Mouse (Mus musculus) heart, adult 2 months (tissue): Measurements from ENCODE around the gene Rph3al. TPM values are rescaled to one million over a fixed set of nuclear protein-coding genes. Genes with fewer than 3 reads are reported as not detected.
A peak's percentile ranks its signal among the peaks of the same experiment; 100 is the strongest.

ENCODE experiments used
- DNase-seq, 2 experiments: peaks; one replicate each; pipeline ENCODE4 v3.0.0; 2021
- H3K27ac ChIP-seq: fragments of 200-600 bp; 2 replicates; pipeline ENCODE4 v1.8.1; 2022
- H3K27me3 ChIP-seq: fragments of 200-500 bp; 2 replicates; pipeline ENCODE4 v1.6.1; 2012; ENCODE audit warnings: mild to moderate bottlenecking, low read length, inconsistent platforms, mixed read lengths; ENCODE audit not compliant: control insufficient read depth, insufficient read depth
- H3K36me3 ChIP-seq: fragments of 200-500 bp; 2 replicates; pipeline ENCODE4 v1.6.1; 2012; ENCODE audit warnings: low read length, inconsistent platforms; ENCODE audit not compliant: control insufficient read depth, insufficient read depth
- H3K4me1 ChIP-seq: fragments of 200-500 bp; 2 replicates; pipeline ENCODE4 v1.6.1; 2011; ENCODE audit warnings: low read length; ENCODE audit not compliant: control insufficient read depth, insufficient read depth
- H3K4me3 ChIP-seq: fragments of 200-600 bp; 2 replicates; pipeline ENCODE4 v1.8.1; 2022
- H3K79me2 ChIP-seq: fragments of 200-500 bp; replicated peaks from 2 replicates; pipeline ENCODE4 v1.6.1; 2012; ENCODE audit warnings: mild to moderate bottlenecking, inconsistent platforms, low read length, moderate library complexity, mixed read lengths; ENCODE audit not compliant: control insufficient read depth, insufficient read depth
- H3K9ac ChIP-seq: fragments of 200-500 bp; 2 replicates; pipeline ENCODE4 v1.6.1; 2012; ENCODE audit warnings: low read depth, mild to moderate bottlenecking, control low read depth, inconsistent platforms, low read length, mixed read lengths
- CTCF ChIP-seq: fragments of 200-600 bp; IDR thresholded peaks from 2 replicates; pipeline ENCODE4 v1.8.1; 2022; ENCODE audit warnings: antibody characterized with exemption, mild to moderate bottlenecking, moderate library complexity
- EP300 ChIP-seq: fragments of 200-500 bp; IDR thresholded peaks from 2 replicates; pipeline ENCODE4 v1.6.1; 2011; ENCODE audit warnings: low read depth, low read length, control low read depth; ENCODE audit not compliant: insufficient read depth
- POLR2A ChIP-seq: fragments of 200-500 bp; IDR thresholded peaks from 2 replicates; pipeline ENCODE4 v1.6.1; 2011; ENCODE audit warnings: mild to moderate bottlenecking, low read depth, low read length, control low read depth; ENCODE audit not compliant: insufficient read depth
- WGBS: fragments of 180-500 bp; shearing (Covaris S2); methylation state at CpG from one replicate; pipeline ENCODE4 v1.1.7; 2018; 5-methylcytosine and 5-hydroxymethylcytosine counted together
- intact Hi-C: fragments of 180-260 bp; cut with DNase I; formaldehyde crosslinking; loops from one replicate; pipeline ENCODE4 v1.15.1; 2025
- polyA plus RNA-seq: library from polyadenylated mRNA; depleted of rRNA; stranded (reverse); fragments of >200 nt; gene quantifications from 2 replicates; pipeline ENCODE4 v1.2.3, GENCODE M21; 2012
- total RNA-seq, 2 experiments: library from RNA; stranded (reverse); gene quantifications; 2 replicates each; pipeline ENCODE4 v1.2.3; 2021

Rph3al gene
- total and polyA plus RNA-seq, 3 experiments, result 5.9 to 11.7 (median 11.1) TPM

DNA sequence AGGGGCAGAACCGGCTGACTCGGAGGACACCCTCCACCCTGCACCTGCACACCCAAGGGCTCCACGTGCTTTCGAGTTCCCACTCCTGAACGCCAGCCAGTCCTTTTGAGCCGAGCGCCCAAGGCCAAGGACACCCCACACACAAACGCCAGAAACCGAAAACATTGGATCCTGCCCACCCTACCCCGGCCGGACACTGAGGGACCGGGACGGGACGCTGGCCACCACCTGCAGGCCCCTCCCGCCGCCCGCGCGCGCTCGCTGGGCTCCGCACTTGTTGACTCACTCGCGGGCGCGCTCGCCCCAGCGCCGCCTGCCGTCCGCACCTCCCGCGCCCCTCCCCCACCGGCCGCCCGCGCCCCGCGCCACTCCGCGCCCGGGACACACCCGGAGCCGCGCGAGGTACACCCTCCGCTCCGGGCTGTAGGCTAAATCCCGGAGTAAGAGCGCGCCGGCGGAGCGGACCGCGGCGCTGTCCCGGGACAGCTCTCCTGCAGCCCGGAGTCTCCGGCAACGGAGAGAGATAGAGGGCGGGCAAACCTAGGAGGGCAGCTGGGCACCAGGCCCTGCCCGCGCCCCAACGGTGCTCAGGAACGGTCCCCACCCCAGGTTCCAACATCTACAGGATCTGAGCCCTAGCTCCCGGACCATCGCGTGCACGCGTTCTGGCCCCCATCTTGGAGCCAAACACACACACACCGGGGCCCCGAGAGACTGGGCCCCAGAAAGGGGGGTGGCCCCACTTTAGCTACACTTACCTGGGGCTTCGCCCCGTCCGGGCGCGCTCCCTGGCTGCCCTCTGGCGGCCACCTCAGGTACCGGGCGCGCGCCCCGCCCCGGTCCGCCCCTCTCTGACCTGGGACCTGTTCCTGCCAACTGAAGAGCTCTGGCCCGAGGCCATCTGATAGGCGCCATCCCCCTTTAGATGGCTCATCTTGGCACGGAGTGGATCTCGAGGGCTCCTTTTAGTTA lies 28.5 kb upstream of the Rph3al start:
- Histone ChIP-seq H3K27me3 (no peaks in the 10 kb centered on the region), H3K36me3 (no peaks in the 10 kb centered on the region), H3K9ac (peak overlapping the region; percentile 74), H3K4me1 (no peaks in the 10 kb centered on the region), H3K79me2 (no peaks in the 10 kb centered on the region), H3K27ac (peak overlapping the region; percentile 92), H3K4me3 (peak overlapping the region; percentile 70)
- TF ChIP-seq CTCF, result peak; percentile 91
- no peak for TF ChIP-seq EP300
- TF ChIP-seq POLR2A, result peak; percentile 45; the same call in 1 of the 2 replicates
- peak; percentile 91 to 92 for DNase-seq
- intact Hi-C loops, result loop anchor here (1.0 to 5.0 kb wide), 7 partner anchors 30 to 249 kb away; no protein-coding TSS in a partner anchor
- 1% methylated on average over 90 of the region's 90 CpGs for WGBS

DNA sequence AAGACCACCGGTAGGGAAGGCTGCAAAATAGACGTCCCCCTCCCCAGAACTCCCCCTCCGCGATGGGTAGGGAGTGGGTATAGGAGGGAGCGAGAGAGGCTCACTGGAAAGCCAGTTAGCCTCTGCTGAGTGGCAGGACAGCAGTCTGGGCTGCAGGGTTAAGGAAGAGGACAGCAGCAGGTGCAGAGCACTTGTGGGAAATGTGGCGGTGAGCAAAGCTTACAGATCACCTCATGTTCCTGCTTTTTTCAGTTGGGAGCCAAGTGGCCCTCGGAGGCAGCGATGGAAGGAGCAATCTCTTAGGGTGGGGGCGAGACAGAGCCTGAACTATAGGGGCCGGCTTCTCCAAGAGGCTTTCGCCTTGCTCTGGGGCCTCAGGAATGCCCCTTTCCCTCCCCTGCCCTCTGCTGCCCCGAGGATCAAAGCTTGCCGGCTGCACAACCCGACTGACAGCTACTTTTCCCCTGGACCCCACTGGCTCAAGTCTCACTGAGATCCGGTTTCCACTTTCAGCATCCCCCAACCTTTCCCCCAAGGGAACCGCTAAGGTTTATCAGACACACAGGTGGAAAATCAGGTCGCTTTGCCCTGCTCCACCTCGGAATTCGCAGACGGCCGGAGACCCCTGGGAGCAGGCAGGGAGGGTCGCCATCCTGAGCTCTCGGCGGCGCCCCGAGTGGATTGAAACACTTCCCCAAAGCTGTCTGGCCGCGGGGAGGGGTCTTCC lies 27.6 kb upstream of the Rph3al start:
- DNase-seq, result no peak
- WGBS, result 31% methylated on average over 28 of the region's 28 CpGs

DNA sequence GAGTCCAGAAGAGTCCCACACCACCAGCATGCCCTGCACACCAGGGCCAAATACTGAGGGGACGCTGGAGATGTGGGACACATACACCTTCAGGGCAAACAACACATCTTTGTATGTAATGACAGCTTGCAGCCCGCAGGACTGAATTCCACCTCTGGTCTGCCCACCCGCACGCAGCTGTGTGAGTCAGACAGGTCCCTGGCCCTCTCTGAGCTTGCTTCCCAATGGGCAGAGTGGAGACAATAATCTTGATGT lies 26.2 kb upstream of the Rph3al start:
- no peaks in the 10 kb centered on the region for H3K79me2 ChIP-seq
- no peak overlapping the region for H3K27ac ChIP-seq
- intact Hi-C loops, result no loop called here
- no peak overlapping the region for H3K4me3 ChIP-seq
- no peaks in the 10 kb centered on the region for H3K27me3 ChIP-seq
- 91% methylated on average over 4 of the region's 4 CpGs for WGBS
- DNase-seq, result no peak
- TF ChIP-seq POLR2A, result no peak
- TF ChIP-seq EP300, result no peak
- no peak for TF ChIP-seq CTCF
- no peaks in the 10 kb centered on the region for H3K4me1 ChIP-seq
- no peaks in the 10 kb centered on the region for H3K36me3 ChIP-seq
- H3K9ac ChIP-seq, result no peak overlapping the region

More for the DNA sequence above, 27.6 kb upstream of the Rph3al start:
- Histone ChIP-seq H3K9ac (peak overlapping the region; percentile 74), H3K4me1 (no peaks in the 10 kb centered on the region), H3K27me3 (no peaks in the 10 kb centered on the region), H3K27ac (peak overlapping the region; percentile 92), H3K36me3 (no peaks in the 10 kb centered on the region), H3K79me2 (no peaks in the 10 kb centered on the region), H3K4me3 (peak overlapping the region; percentile 70)
- intact Hi-C loops, result loop anchor here (2.0 to 5.0 kb wide), 4 partner anchors 29 to 249 kb away; no protein-coding TSS in a partner anchor
- TF ChIP-seq EP300 (no peak), POLR2A (no peak), CTCF (no peak)

DNA sequence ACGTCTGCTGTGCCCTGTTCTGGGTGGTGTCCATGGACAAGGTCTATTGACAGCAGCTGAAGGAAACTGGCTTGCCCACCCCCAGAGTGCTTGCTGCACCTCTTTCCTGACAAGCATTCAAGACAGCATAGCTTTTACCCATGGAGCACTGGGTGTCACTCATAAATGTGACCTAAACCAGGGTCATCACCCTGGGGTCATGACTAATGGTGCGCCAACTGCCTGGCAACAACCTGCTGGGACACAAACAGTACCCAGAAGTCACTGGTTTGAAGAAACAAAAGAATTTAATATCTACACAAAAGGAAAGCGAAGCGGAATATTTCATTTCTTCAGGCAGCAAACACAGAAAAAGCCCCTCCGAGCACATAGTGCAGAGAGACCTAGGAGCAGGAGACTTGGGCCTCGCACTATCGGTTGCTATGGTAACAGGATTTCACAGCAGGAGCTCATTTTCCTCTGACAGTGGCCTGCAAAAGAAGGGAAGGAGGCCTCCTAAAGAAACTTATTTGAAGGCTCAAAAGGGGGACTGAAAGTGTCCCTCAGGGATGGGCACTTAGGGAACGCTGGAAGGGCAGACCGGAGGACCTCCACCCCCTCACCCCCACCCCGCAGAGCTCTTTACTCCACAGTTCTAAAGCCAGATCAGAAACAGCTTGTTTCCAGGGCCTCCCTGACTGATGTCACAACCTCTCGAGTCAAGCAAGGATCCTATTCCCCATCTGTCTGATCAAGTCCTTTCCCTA lies 25.7 kb upstream of the Rph3al start:
- no peaks in the 10 kb centered on the region for H3K36me3 ChIP-seq
- no peak overlapping the region for H3K27ac ChIP-seq
- no peaks in the 10 kb centered on the region for H3K27me3 ChIP-seq
- 71% methylated on average over 11 of the region's 11 CpGs for WGBS
- intact Hi-C loops, result no loop called here
- no peaks in the 10 kb centered on the region for H3K4me1 ChIP-seq
- no peak overlapping the region for H3K4me3 ChIP-seq
- H3K79me2 ChIP-seq, result no peaks in the 10 kb centered on the region
- DNase-seq, result no peak
- H3K9ac ChIP-seq, result no peak overlapping the region
- no peak for TF ChIP-seq CTCF
- no peak for TF ChIP-seq POLR2A
- no peak for TF ChIP-seq EP300

DNA sequence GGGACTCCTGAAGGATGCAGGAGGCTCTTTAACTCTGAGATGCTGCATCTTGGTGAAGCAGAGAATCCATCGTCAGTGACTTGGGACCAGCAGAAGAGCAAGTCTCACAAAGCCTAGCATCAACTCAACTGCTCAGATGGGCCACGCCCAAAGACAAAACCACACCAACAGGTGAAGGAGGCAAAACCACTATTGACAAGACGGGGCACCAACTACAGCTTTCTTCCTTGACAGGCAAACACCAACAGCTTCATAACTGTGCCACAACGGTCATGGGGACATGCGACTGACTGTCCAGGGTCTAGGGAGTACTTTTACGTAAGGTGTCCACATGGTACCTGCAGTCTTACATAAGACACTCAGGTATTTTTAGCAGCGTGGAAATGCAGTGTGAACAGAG lies 23.6 kb upstream of the Rph3al start:
- intact Hi-C loops, result no loop called here

More for the DNA sequence above, 23.6 kb upstream of the Rph3al start:
- Histone ChIP-seq H3K27ac (no peak overlapping the region), H3K4me3 (no peak overlapping the region), H3K79me2 (no peaks in the 10 kb centered on the region), H3K27me3 (no peaks in the 10 kb centered on the region), H3K4me1 (no peaks in the 10 kb centered on the region), H3K9ac (no peak overlapping the region), H3K36me3 (no peaks in the 10 kb centered on the region)
- no peak for DNase-seq
- TF ChIP-seq POLR2A (no peak), EP300 (no peak), CTCF (no peak)
- 90% methylated on average over 7 of the region's 7 CpGs for WGBS
